Mouse (Mus musculus) hindlimb bud, embryonic 11.5 days (tissue): ENCODE results near the gene Bcar3.

Experiments used
- DNase-seq: peaks from one replicate; pipeline ENCODE4 v3.0.0-alpha.2; 2012; ENCODE audit warnings: low read depth, low spot score; ENCODE audit errors: extremely low spot score

The Bcar3 gene

GRCm38 (mm10) chr3:122448196-122448595 lies 154.3 kb downstream of the Bcar3 start:
- no peak for DNase-seq

- no peak for DNase-seq
Observed at GRCm38 (mm10) chr3:122450041-122450440, 156.1 kb downstream of the Bcar3 start.

DNA sequence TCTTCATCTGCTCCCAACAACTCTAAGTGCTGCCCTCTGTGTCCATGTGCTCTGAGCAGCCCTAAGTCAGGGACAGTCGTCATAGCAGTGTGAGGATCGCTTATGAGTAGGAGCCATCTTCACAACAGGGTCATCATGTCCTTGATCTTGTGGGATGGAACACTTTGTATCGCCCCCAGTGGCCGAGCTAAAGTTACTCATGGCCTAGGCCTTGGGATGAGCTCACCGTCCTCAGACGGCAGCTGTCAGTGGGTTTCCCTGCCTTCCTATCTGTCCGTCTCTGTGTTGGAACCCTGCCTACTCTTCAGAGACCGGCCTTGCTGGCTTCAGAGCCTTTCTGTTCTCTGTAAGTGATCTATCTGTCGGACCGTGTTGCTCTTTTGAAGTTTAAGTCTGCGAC lies 159.9 kb downstream of the Bcar3 start:
- DNase-seq = no peak

- no peak for DNase-seq
Observed at GRCm38 (mm10) chr3:122456156-122456555, 162.2 kb downstream of the Bcar3 start.

- DNase-seq = no peak
Observed at GRCm38 (mm10) chr3:122456807-122457206, 162.9 kb downstream of the Bcar3 start.

DNA sequence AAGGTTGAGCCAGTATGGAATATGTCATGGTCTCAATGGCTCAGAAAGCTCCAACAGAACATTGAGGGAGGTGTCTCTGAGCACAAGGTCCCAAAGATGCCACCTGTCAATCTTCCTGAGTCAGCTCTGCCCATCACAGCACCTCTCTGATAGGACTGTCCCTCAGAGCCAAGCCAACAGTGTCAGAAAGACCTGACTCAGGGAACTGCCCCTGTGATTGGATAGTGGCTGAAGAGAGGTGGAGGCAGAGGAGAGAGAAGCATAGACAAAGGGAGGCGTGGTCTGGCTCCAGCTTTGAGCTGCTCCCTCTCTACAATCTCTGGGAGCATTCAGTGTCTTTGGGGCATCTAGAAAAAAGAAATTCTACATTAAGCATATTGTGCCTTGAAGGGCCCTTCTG lies 163.8 kb downstream of the Bcar3 start:
- DNase-seq = no peak

DNA sequence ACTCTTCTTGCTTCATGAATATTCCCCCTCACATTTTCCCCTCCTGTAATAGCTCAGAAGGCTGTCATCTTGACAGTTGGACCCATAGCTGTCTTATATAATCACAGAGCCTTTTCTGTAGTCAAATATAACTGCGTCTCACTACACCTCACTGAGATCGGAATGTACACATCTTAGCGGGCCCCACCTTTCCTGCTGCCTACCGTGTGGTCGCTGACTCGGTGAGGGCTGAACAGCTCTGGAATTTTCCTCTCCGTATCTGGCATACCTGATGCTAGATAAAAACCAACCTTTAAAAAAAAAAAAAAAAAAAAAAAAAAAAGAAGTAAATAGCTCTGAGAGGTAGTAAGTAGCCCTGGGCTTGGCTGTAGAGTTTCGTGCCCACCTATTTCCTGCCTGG lies 164.8 kb downstream of the Bcar3 start:
- no peak for DNase-seq

GRCm38 (mm10) chr3:122460848-122461511 lies 167.0 kb downstream of the Bcar3 start:
- DNase-seq = no peak

GRCm38 (mm10) chr3:122461512-122461881 lies 167.6 kb downstream of the Bcar3 start:
- no peak for DNase-seq

GRCm38 (mm10) chr3:122461932-122462871 lies 168.3 kb downstream of the Bcar3 start:
- DNase-seq = no peak

DNA sequence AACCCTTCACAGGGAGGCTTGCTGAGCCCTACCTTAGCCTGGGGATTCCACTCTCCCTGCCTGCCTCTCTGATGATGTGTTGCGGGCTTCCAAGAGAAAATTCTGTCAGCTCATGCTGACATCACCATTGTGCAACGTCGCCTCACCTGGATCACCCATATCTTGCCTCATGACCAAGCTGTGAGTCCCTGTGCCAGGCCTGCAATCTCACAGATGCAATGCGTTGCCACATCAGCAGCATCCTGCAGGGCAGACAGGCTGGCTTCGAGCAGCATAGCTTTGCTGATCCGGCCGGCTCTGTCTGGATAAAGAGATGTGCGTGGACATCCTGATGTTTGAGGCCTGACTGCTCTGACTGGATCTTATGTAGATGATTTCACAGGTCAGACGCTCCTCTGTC lies 169.2 kb downstream of the Bcar3 start:
- no peak for DNase-seq

- DNase-seq = peak; percentile 73
Observed at GRCm38 (mm10) chr3:122466100-122466730, 172.3 kb downstream of the Bcar3 start.

DNA sequence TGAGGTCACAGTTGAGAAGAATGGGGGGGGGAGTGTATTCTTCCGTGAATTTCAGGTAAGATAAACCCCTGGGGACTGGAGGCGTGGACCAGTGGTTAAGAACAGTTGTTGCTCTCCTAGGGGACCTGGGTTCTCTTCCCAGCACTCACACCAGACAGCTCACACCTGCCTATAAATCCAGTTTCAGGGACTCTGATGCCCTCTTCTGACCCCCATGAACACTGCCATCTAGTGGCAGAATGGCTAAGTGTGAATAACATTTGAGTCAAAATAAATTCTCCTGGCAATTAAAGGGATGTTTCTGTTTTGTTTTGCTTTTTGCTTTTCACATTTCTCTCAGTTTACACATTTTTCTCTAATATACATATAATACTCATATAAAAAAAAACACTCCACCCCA lies 174.0 kb downstream of the Bcar3 start:
- DNase-seq = no peak

- no peak for DNase-seq
Observed at GRCm38 (mm10) chr3:122470326-122471016, 176.5 kb downstream of the Bcar3 start.

DNA sequence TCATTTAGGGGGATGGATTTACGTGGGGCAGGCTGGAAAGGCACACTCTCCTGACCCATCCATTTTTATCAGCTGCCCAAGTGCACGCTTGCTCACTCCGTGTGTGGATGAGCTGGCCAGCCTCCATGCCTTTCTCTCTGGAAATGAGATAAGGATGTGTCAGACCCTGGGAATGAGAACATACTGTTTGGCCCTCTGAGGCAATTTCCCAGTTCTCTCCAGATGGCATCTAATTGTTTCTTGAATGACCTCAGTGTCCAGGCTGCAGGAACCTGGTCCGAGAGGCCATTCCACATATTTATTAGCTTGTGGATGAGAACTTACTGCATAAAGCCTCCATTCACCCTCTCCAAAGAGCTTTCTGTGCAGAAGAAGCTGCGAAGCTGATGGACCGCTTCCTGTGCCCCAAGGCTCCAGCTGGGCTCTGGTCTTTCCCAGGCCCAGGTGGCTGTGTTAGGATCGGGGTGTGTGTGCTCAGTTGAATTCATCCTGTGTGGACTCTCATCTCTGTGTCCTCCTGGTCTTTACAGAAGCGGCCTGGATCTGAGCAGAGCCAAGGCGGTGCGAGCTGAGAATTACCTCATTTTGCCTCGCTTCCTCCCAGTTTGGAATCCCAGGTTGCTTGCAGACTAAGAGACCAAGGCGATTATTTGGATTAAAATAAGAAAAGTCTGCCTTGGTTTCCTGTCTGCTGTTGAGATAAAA lies 177.2 kb downstream of the Bcar3 start:
- DNase-seq = no peak

DNA sequence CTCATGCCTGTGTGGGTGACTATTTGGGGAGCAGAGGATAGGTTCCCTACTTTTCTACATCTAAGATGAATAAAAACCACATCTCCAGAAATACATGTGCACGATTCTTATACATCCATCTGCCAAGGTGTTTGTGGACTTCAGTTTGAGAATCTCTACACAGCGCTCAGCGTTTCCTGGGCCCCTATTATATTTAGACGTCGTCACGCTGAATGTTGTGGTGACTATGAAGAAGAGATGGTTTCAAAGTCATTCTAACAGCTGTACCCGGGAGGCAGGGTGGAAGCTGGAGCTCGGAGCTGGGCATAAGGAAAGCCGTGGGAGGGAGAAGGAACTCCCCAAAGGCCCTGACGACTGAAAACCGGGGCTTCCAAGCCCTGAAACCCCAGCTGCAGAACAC lies 178.5 kb downstream of the Bcar3 start:
- no peak for DNase-seq

DNA sequence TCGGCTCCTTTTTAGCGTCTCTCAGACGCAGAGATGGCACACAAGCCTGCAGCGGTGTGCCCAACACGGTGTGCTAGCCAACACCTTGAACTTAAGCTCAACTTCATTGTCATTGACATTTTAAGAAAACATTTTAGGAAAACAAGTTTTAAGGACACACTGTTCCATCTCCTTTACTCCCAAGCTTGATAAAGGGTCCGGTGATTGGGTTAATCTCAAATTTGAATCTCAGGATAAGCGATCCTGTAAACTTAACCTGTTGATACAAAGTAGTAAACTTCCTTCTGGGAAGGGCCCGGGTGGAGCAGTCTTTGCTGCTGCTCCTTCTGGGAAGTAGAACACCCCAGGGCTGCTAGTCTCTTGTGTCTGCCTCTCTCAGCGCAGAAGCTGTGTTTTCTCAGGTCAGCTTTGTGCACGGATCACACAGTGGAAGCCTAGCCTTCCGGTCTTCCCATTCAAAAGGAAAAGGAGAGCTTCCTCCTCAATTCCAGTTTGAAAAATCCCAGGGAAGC lies 179.6 kb downstream of the Bcar3 start:
- no peak for DNase-seq

DNA sequence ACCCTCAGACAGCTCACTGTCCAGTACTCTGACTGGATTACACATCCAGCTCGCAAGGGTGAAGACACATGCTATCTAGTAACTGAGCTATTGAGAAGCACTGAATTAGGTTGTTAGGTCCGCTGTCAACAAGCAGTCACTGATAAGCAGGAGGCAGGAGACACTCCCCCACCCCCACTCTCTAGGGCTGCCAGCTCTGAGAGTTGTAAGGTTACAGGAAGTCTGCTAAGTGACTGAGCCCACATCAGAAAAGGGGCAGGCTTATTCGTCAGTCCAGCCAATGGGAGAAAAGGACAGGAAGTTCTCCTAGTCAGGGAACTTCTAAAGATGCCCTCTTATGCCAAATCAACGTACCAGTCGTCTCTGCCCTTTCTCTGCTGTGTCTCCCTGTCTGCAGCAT lies 180.1 kb downstream of the Bcar3 start:
- DNase-seq = no peak

GRCm38 (mm10) chr3:122474796-122475195 lies 180.9 kb downstream of the Bcar3 start:
- no peak for DNase-seq

DNA sequence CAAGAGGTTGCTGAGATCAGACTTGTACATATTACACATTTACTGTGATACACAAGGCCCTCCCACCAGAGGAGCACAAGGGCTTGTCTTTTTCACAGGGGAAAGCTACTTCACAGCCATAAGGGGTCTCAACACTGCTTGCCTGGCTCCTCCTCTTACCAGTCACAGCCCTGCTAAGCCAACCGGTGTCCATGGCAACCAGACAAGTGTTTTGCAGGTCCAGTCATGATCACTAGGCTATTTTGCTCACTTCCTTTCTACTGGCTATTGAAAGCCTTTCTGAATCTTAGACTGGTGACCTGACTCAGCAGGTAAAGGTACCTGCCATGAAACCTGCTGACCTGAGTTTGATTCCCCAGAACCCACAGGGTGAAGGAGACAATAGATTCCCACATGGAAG lies 181.8 kb downstream of the Bcar3 start:
- no peak for DNase-seq
